Mouse (Mus musculus) spleen, adult 2 months (tissue): Measurements from ENCODE around the gene Zmpste24.

Experiments
- CTCF ChIP-seq: fragments of 200-500 bp; IDR thresholded peaks from 2 replicates; pipeline ENCODE4 v1.5.1; 2011; ENCODE audit warnings: mild to moderate bottlenecking, inconsistent platforms; ENCODE audit not compliant: insufficient read depth, insufficient read length, insufficient replicate concordance; ENCODE audit errors: extremely low read depth
- POLR2A ChIP-seq: fragments of 200-500 bp; IDR thresholded peaks from 2 replicates; pipeline ENCODE4 v1.6.1; 2011; ENCODE audit warnings: low read depth, low read length, inconsistent platforms

DNA sequence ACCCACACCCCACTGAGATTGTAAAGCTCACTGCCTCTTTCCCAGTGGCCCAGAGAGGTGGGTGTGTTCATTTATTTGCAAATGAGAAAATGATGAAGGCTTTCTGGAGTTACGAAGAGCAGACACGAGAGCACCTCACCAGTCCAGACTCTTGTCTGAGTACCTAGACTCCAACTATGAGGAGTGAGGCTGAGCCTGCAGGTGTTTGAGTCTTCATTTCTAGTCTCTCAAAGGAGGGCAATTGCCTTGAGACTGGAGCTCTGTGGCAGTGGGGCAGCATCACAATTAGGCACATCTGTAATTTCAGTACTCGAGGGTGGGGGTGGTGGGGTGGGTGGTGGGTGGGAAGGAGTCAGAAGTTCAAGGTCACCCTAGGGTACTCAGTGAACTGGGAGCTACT, 55.1 kb downstream of the Zmpste24 start:
- TF ChIP-seq CTCF = no peak
- TF ChIP-seq POLR2A = no peak
